Mouse (Mus musculus): Measurements from ENCODE around the gene Nlrp9a. TPM values are rescaled to one million over a fixed set of nuclear protein-coding genes. Genes with fewer than 3 reads are reported as not detected.

Nlrp9a gene
- not detected for polyA plus RNA-seq (2017; shearing (Covaris generic))

GRCm38 (mm10) chr7:26534723-26535122 lies at the start of gene Nlrp9a:
Nlrp9a (plus strand) TSS chr7:26535023.

GRCm38 (mm10) chr7:26618364-26618763 lies 83.5 kb downstream of the Nlrp9a start, which contains the start of gene Vmn1r185:
Vmn1r185 (minus strand) TSS chr7:26618464.

Other genes with a start within 250 kb of the Nlrp9a start
- not detected for gene Cyp2a4, start 227.9 kb upstream of the Nlrp9a start, polyA plus RNA-seq (2017; shearing (Covaris generic))
- not detected for gene Nlrp9c, start 131.3 kb upstream of the Nlrp9a start, polyA plus RNA-seq (2017; shearing (Covaris generic))
- under 1 TPM in 1 of 2 experiments, not detected in 1; 0.57 TPM for gene Nlrp4a, start 99.9 kb upstream of the Nlrp9a start, polyA plus RNA-seq (2017; shearing (Covaris generic))
- gene Vmn1r185, start 83.4 kb downstream of the Nlrp9a start, polyA plus RNA-seq (2017; shearing (Covaris generic)): under 1 TPM in 1 of 2 experiments, not detected in 1; 0.09 TPM
- gene Cyp2b23, start 151.4 kb downstream of the Nlrp9a start, polyA plus RNA-seq (2017; shearing (Covaris generic)): not detected
- under 1 TPM in 1 of 2 experiments, not detected in 1; 0.34 TPM for gene Cyp2b19, start 222.1 kb downstream of the Nlrp9a start, polyA plus RNA-seq (2017; shearing (Covaris generic))

Data from activated CD4-positive, CD25-positive, alpha-beta regulatory T cell (primary cell).